Mouse (Mus musculus) R1 (cell line): ENCODE measurements at regions not wholly inside any gene's neighbourhood (a gene's known extent, or its start where the extent isn't known, plus 50 kb on each side); places are given as distances from the start of the nearest gene placed in this dataset.

Experiments
- DNase-seq: peaks from one replicate; pipeline ENCODE4 v3.0.0-alpha.2; 2018; ENCODE audit warnings: low read depth, low spot score

GRCm38 (mm10) chr15:11774717-11775116 is 132.4 kb downstream of the Npr3 start:
- DNase-seq = no peak

- no peak for DNase-seq
Observed at GRCm38 (mm10) chr15:11770596-11770995, 136.5 kb downstream of the Npr3 start.

- no peak for DNase-seq
Observed at GRCm38 (mm10) chr15:11757963-11758362, 149.1 kb downstream of the Npr3 start.

GRCm38 (mm10) chr15:11756786-11757185 is 150.3 kb downstream of the Npr3 start:
- peak; percentile 82 for DNase-seq

- peak; percentile 38 for DNase-seq
Observed at GRCm38 (mm10) chr15:11753216-11753615, 153.9 kb downstream of the Npr3 start.

GRCm38 (mm10) chr15:11750893-11751292 is 156.2 kb downstream of the Npr3 start:
- DNase-seq = no peak

- no peak for DNase-seq
Observed at GRCm38 (mm10) chr15:11749509-11749908, 157.6 kb downstream of the Npr3 start.

GRCm38 (mm10) chr15:11748306-11748705 is 158.8 kb downstream of the Npr3 start:
- DNase-seq = no peak

GRCm38 (mm10) chr15:11746754-11747153 is 160.3 kb downstream of the Npr3 start:
- no peak for DNase-seq

- DNase-seq = no peak
Observed at GRCm38 (mm10) chr15:11745629-11746372, 161.3 kb downstream of the Npr3 start.

- no peak for DNase-seq
Observed at GRCm38 (mm10) chr15:11744903-11745302, 162.2 kb downstream of the Npr3 start.

GRCm38 (mm10) chr15:11744296-11744695 is 162.8 kb downstream of the Npr3 start:
- no peak for DNase-seq

GRCm38 (mm10) chr15:11742820-11743219 is 164.3 kb downstream of the Npr3 start:
- DNase-seq = no peak

- no peak for DNase-seq
Observed at GRCm38 (mm10) chr15:11742346-11742729, 164.7 kb downstream of the Npr3 start.

GRCm38 (mm10) chr15:11741598-11742345 is 165.3 kb downstream of the Npr3 start:
- DNase-seq = no peak

GRCm38 (mm10) chr15:11737436-11738000 is 169.6 kb downstream of the Npr3 start:
- no peak for DNase-seq

- DNase-seq = no peak
Observed at GRCm38 (mm10) chr15:11734639-11735265, 172.3 kb downstream of the Npr3 start.

- DNase-seq = no peak
Observed at GRCm38 (mm10) chr15:11729381-11729780, 177.7 kb downstream of the Npr3 start.

- DNase-seq = no peak
Observed at GRCm38 (mm10) chr15:11725620-11726530, 181.2 kb downstream of the Npr3 start.

- DNase-seq = no peak
Observed at GRCm38 (mm10) chr15:11720645-11721044, 186.4 kb downstream of the Npr3 start.

- DNase-seq = no peak
Observed at GRCm38 (mm10) chr15:11716168-11716842, 190.8 kb downstream of the Npr3 start.
